Mouse (Mus musculus): ENCODE measurements around the gene Tmem136.

DNA sequence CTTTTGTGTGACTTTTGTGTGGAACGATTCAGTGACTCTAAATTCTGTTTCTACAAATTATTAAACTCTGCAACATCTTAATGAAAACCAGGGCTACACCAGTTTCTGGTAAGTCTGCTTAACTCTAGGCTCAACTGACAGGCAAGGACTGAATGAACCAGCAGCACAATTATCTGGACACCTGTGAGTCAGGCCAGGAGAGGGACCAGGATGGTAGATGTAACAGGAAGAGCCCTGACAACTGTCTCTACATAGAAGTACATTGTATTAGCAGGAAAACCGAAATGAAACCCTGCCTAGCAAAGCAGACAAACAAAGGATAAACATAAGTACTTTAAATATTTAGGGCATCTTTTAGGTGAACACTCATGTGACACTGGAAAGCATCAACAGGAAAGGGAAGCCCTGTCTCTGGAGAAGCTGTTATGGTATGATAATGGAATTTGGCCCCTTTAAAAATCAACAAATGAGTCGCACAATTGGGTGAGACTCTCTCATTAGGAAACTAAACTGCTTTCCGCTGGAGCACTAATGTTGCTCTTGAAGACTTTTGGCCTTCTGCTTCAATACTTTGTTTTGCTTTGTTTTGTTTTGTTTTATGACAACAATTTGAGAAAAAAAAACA is 12.6 kb downstream of the Tmem136 start:
- no peak for TF ChIP-seq CEBPB (IDR thresholded peaks at IDR 0.05; ENCODE audit: insufficient read depth, poor library complexity, severe bottlenecking)
- TF ChIP-seq POLR2AphosphoS2 (IDR thresholded peaks at IDR 0.05; ENCODE audit: insufficient read length, low read depth), result no peak
- TF ChIP-seq POLR2A (IDR thresholded peaks at IDR 0.05; ENCODE audit: insufficient read length, low read depth), result no peak
- no peak for TF ChIP-seq TCF12 (IDR thresholded peaks at IDR 0.05; ENCODE audit: insufficient read depth, poor library complexity, severe bottlenecking)
- no peak for TF ChIP-seq MYOD1 (IDR thresholded peaks at IDR 0.05; ENCODE audit: control insufficient read depth in 1 of 3, insufficient read length in 2 of 3, low read depth in 2 of 3)
- TF ChIP-seq MAX (IDR thresholded peaks at IDR 0.05; ENCODE audit: low read depth), result no peak
- TF ChIP-seq E2F4 (IDR thresholded peaks at IDR 0.05; ENCODE audit: insufficient read depth), result no peak

Measured in myocyte (in vitro differentiated cells).